Comparison of ENCODE assay signal across 25 mouse cellular contexts in genomic region chr16:9767946-9768345, GRCm38 (mm10).
DNase-seq lines count a peak whose midpoint lies in the region; ATAC-seq lines count a peak whose summit lies in the region.
"Had no signal": no experiment of that assay in that cellular context is flagged by ENCODE, and none has a peak within 500 bp of the region (broad histone marks: within the 10 kb centered on the region; RNA-seq: fewer than 3 reads in every experiment).

No protein-coding gene starts in this region.

- H3K9ac ChIP-seq in forebrain, embryonic 14.5 days (ENCODE audit: low read length): no peak overlapping the region
- no peak overlapping the region for H3K9ac ChIP-seq in forebrain, embryonic 12.5 days
- no peak overlapping the region for H3K9ac ChIP-seq in hindbrain, embryonic 15.5 days
- no peak overlapping the region for H3K9ac ChIP-seq in hindbrain, embryonic 13.5 days
- no peak overlapping the region for H3K9ac ChIP-seq in forebrain, embryonic 16.5 days (replicated peaks; ENCODE audit: low read depth, low read length)
- H3K9ac ChIP-seq: heart, embryonic 15.5 days; limb, embryonic 12.5 days; liver, embryonic 15.5 days; lung, embryonic 15.5 days; midbrain, embryonic 15.5 days; neural tube, embryonic 15.5 days; stomach, embryonic 15.5 days had no signal

- no peaks in the 10 kb centered on the region for H3K4me1 ChIP-seq in forebrain, embryonic 14.5 days (ENCODE audit: control insufficient read depth, insufficient read depth, low read length)
- H3K4me1 ChIP-seq in forebrain, embryonic 12.5 days: no peaks in the 10 kb centered on the region
- H3K4me1 ChIP-seq in hindbrain, embryonic 15.5 days (replicated peaks): no peaks in the 10 kb centered on the region
- no peaks in the 10 kb centered on the region for H3K4me1 ChIP-seq in hindbrain, embryonic 13.5 days (replicated peaks)
- H3K4me1 ChIP-seq in forebrain, embryonic 16.5 days (replicated peaks; ENCODE audit: control insufficient read depth, insufficient read depth, low read length): peaks cover 4% of the 10 kb centered on the region
- H3K4me1 ChIP-seq: heart, embryonic 10.5 days; heart, embryonic 15.5 days; limb, embryonic 12.5 days; liver, embryonic 15.5 days; midbrain, embryonic 10.5 days; midbrain, embryonic 15.5 days; neural tube, embryonic 15.5 days; stomach, embryonic 15.5 days had no signal

- no peaks in the 10 kb centered on the region for H3K36me3 ChIP-seq in forebrain, embryonic 14.5 days (ENCODE audit: control insufficient read depth, insufficient read depth, low read length)
- no peaks in the 10 kb centered on the region for H3K36me3 ChIP-seq in forebrain, embryonic 12.5 days (replicated peaks)
- no peaks in the 10 kb centered on the region for H3K36me3 ChIP-seq in hindbrain, embryonic 15.5 days
- H3K36me3 ChIP-seq in hindbrain, embryonic 13.5 days: no peaks in the 10 kb centered on the region
- no peaks in the 10 kb centered on the region for H3K36me3 ChIP-seq in forebrain, embryonic 16.5 days (ENCODE audit: control insufficient read depth, insufficient read depth)
- H3K36me3 ChIP-seq: heart, embryonic 10.5 days; heart, embryonic 15.5 days; limb, embryonic 12.5 days; liver, embryonic 15.5 days; lung, embryonic 15.5 days; midbrain, embryonic 10.5 days; midbrain, embryonic 15.5 days; neural tube, embryonic 15.5 days; stomach, embryonic 15.5 days had no signal

- DNase-seq in forebrain, embryonic 14.5 days (ENCODE audit: low spot score): no peak
- DNase-seq in left cerebral cortex, postnatal 4 days: peak; percentile 7
- DNase-seq in left cerebral cortex, postnatal 14 days (ENCODE audit: low spot score in 2 of 2): no peak
- no peak for DNase-seq in retina, postnatal 1 day
- DNase-seq: adrenal gland, postnatal 14 days; gastrocnemius, postnatal 14 days; heart, postnatal 36 days; kidney, adult 11 months; kidney, postnatal 25 days had no signal

- no peak overlapping the region for H3K27ac ChIP-seq in forebrain, embryonic 14.5 days (ENCODE audit: low read depth, low read length)
- no peak overlapping the region for H3K27ac ChIP-seq in forebrain, embryonic 12.5 days
- H3K27ac ChIP-seq in hindbrain, embryonic 15.5 days (replicated peaks): no peak overlapping the region
- no peak overlapping the region for H3K27ac ChIP-seq in hindbrain, embryonic 13.5 days
- H3K27ac ChIP-seq in forebrain, embryonic 16.5 days (ENCODE audit: low read length): peak overlapping the region; percentile 11
- H3K27ac ChIP-seq: heart, embryonic 10.5 days; heart, embryonic 15.5 days; limb, embryonic 12.5 days; liver, embryonic 15.5 days; lung, embryonic 15.5 days; macrophage; midbrain, embryonic 10.5 days; midbrain, embryonic 15.5 days; neural tube, embryonic 15.5 days; stomach, embryonic 15.5 days had no signal

- no peaks in the 10 kb centered on the region for H3K9me3 ChIP-seq in forebrain, embryonic 14.5 days (replicated peaks; ENCODE audit: control insufficient read depth, low read length)
- no peaks in the 10 kb centered on the region for H3K9me3 ChIP-seq in forebrain, embryonic 12.5 days
- H3K9me3 ChIP-seq in hindbrain, embryonic 15.5 days: no peaks in the 10 kb centered on the region
- H3K9me3 ChIP-seq in hindbrain, embryonic 13.5 days: no peaks in the 10 kb centered on the region
- no peaks in the 10 kb centered on the region for H3K9me3 ChIP-seq in forebrain, embryonic 16.5 days (ENCODE audit: control insufficient read depth, low read length)
- H3K9me3 ChIP-seq: heart, embryonic 10.5 days; heart, embryonic 15.5 days; limb, embryonic 12.5 days; liver, embryonic 15.5 days; lung, embryonic 15.5 days; midbrain, embryonic 10.5 days; midbrain, embryonic 15.5 days; neural tube, embryonic 15.5 days; stomach, embryonic 15.5 days had no signal

- ATAC-seq in forebrain, embryonic 14.5 days: peak; percentile 60
- no peak for ATAC-seq in forebrain, embryonic 12.5 days (ENCODE audit: low FRiP score)
- peak; percentile 65; the same call in 1 of the 2 replicates for ATAC-seq in hindbrain, embryonic 15.5 days (ENCODE audit: low FRiP score, low read depth)
- ATAC-seq in hindbrain, embryonic 13.5 days (ENCODE audit: low FRiP score): no peak
- ATAC-seq in forebrain, embryonic 16.5 days: peak; percentile 78
- ATAC-seq: CD4-positive, CD25-positive, alpha-beta regulatory T cell, adult 4 months; inflammation-experienced regulatory T-cells, adult 6 months; midbrain, embryonic 15.5 days had no signal

- WGBS in forebrain, embryonic 14.5 days: 70% methylated on average over 3 of the region's 3 CpGs
- WGBS in forebrain, embryonic 12.5 days: 90% methylated on average over 3 of the region's 3 CpGs
- WGBS in hindbrain, embryonic 15.5 days: 78% methylated on average over 3 of the region's 3 CpGs
- 82% methylated on average over 3 of the region's 3 CpGs for WGBS in hindbrain, embryonic 13.5 days
- WGBS in forebrain, embryonic 16.5 days: 40% methylated on average over 3 of the region's 3 CpGs

- no peak overlapping the region for H3K4me3 ChIP-seq in forebrain, embryonic 14.5 days (ENCODE audit: low read depth, low read length)
- no peak overlapping the region for H3K4me3 ChIP-seq in forebrain, embryonic 12.5 days (replicated peaks)
- no peak overlapping the region for H3K4me3 ChIP-seq in hindbrain, embryonic 15.5 days
- H3K4me3 ChIP-seq in hindbrain, embryonic 13.5 days: no peak overlapping the region
- H3K4me3 ChIP-seq in forebrain, embryonic 16.5 days (replicated peaks; ENCODE audit: low read length): no peak overlapping the region
- H3K4me3 ChIP-seq: heart, embryonic 10.5 days; heart, embryonic 15.5 days; limb, embryonic 12.5 days; liver, embryonic 15.5 days; lung, embryonic 15.5 days; midbrain, embryonic 10.5 days; midbrain, embryonic 15.5 days; neural tube, embryonic 15.5 days; stomach, embryonic 15.5 days had no signal

- intact Hi-C loops in left cerebral cortex, postnatal 4 days (cut with DNase I): no loop called here
- intact Hi-C loops in left cerebral cortex, postnatal 14 days (cut with DNase I): no loop called here

- no peak overlapping the region for H3K4me2 ChIP-seq in forebrain, embryonic 14.5 days (ENCODE audit: low read length)
- H3K4me2 ChIP-seq in forebrain, embryonic 12.5 days: no peak overlapping the region
- H3K4me2 ChIP-seq in hindbrain, embryonic 15.5 days: no peak overlapping the region
- H3K4me2 ChIP-seq in hindbrain, embryonic 13.5 days: no peak overlapping the region
- no peak overlapping the region for H3K4me2 ChIP-seq in forebrain, embryonic 16.5 days (ENCODE audit: low read length)
- H3K4me2 ChIP-seq: heart, embryonic 15.5 days; limb, embryonic 12.5 days; liver, embryonic 15.5 days; lung, embryonic 15.5 days; midbrain, embryonic 15.5 days; neural tube, embryonic 15.5 days; stomach, embryonic 15.5 days had no signal

- H3K27me3 ChIP-seq in forebrain, embryonic 14.5 days (replicated peaks; ENCODE audit: control insufficient read depth, insufficient read depth, low read length): no peaks in the 10 kb centered on the region
- no peaks in the 10 kb centered on the region for H3K27me3 ChIP-seq in forebrain, embryonic 12.5 days
- no peaks in the 10 kb centered on the region for H3K27me3 ChIP-seq in hindbrain, embryonic 15.5 days
- H3K27me3 ChIP-seq in hindbrain, embryonic 13.5 days: no peaks in the 10 kb centered on the region
- no peaks in the 10 kb centered on the region for H3K27me3 ChIP-seq in forebrain, embryonic 16.5 days (replicated peaks; ENCODE audit: control insufficient read depth, insufficient read depth, low read length)
- H3K27me3 ChIP-seq: heart, embryonic 15.5 days; limb, embryonic 12.5 days; liver, embryonic 15.5 days; lung, embryonic 15.5 days; midbrain, embryonic 15.5 days; neural tube, embryonic 15.5 days; stomach, embryonic 15.5 days had no signal

Comparison
In these comparisons a context has a peak if more than half of its experiments do, and no peak if none do; other contexts are left out.
1. ATAC-seq: peak in forebrain, embryonic 14.5 days (single experiment), hindbrain, embryonic 15.5 days (single experiment) and forebrain, embryonic 16.5 days (single experiment); none in forebrain, embryonic 12.5 days (single experiment) and hindbrain, embryonic 13.5 days (single experiment).